Mouse (Mus musculus): ENCODE measurements at regions not wholly inside any gene's neighbourhood (a gene's known extent, or its start where the extent isn't known, plus 50 kb on each side); places are given as distances from the start of the nearest gene placed in this dataset.

GRCm38 (mm10) chr4:124053340-124054038, 135.7 kb upstream of the 4930535I16Rik start:
- intact Hi-C loops (cut with DNase I) = no loop called here
- DNase-seq (ENCODE audit: low spot score in 2 of 2) = no peak

- DNase-seq (ENCODE audit: low spot score in 2 of 2) = peak in 1 of 2 experiments; percentile 48
- intact Hi-C loops (cut with DNase I) = no loop called here
Measured at GRCm38 (mm10) chr4:124052387-124052786, 134.6 kb upstream of the 4930535I16Rik start.

GRCm38 (mm10) chr4:124048348-124048831, 130.6 kb upstream of the 4930535I16Rik start:
- intact Hi-C loops (cut with DNase I) = no loop called here
- no peak for DNase-seq (ENCODE audit: low spot score in 2 of 2)

- DNase-seq (ENCODE audit: low spot score in 2 of 2) = no peak
- intact Hi-C loops (cut with DNase I) = no loop called here
Measured at GRCm38 (mm10) chr4:124047898-124048297, 130.1 kb upstream of the 4930535I16Rik start.

GRCm38 (mm10) chr4:124036483-124036882, 118.7 kb upstream of the 4930535I16Rik start:
- DNase-seq (ENCODE audit: low spot score in 2 of 2) = no peak
- intact Hi-C loops (cut with DNase I) = no loop called here

- DNase-seq (ENCODE audit: low spot score in 2 of 2) = peak in 1 of 2 experiments; percentile 19
- intact Hi-C loops (cut with DNase I) = no loop called here
Measured at GRCm38 (mm10) chr4:124035657-124036061, 117.8 kb upstream of the 4930535I16Rik start.

- DNase-seq (ENCODE audit: low spot score in 2 of 2) = peak in 1 of 2 experiments; percentile 6
- intact Hi-C loops (cut with DNase I) = no loop called here
Measured at GRCm38 (mm10) chr4:124035192-124035591, 117.4 kb upstream of the 4930535I16Rik start.

- intact Hi-C loops (cut with DNase I) = no loop called here
- DNase-seq (ENCODE audit: low spot score in 2 of 2) = no peak
Measured at GRCm38 (mm10) chr4:124028061-124028460, 110.2 kb upstream of the 4930535I16Rik start.

GRCm38 (mm10) chr4:124016401-124016800, 98.6 kb upstream of the 4930535I16Rik start:
- DNase-seq (ENCODE audit: low spot score in 2 of 2) = no peak
- intact Hi-C loops (cut with DNase I) = no loop called here

- intact Hi-C loops (cut with DNase I) = no loop called here
- no peak for DNase-seq (ENCODE audit: low spot score in 2 of 2)
Measured at GRCm38 (mm10) chr4:124015323-124015722, 97.5 kb upstream of the 4930535I16Rik start.

GRCm38 (mm10) chr4:124012406-124012805, 94.6 kb upstream of the 4930535I16Rik start:
- no peak for DNase-seq (ENCODE audit: low spot score in 2 of 2)
- intact Hi-C loops (cut with DNase I) = no loop called here

GRCm38 (mm10) chr4:124008725-124009124, 90.9 kb upstream of the 4930535I16Rik start:
- intact Hi-C loops (cut with DNase I) = no loop called here
- DNase-seq (ENCODE audit: low spot score in 2 of 2) = no peak

- intact Hi-C loops (cut with DNase I) = no loop called here
- DNase-seq (ENCODE audit: low spot score in 2 of 2) = no peak
Measured at GRCm38 (mm10) chr4:124005626-124006315, 87.9 kb upstream of the 4930535I16Rik start.

- intact Hi-C loops (cut with DNase I) = no loop called here
- no peak for DNase-seq (ENCODE audit: low spot score in 2 of 2)
Measured at GRCm38 (mm10) chr4:124002760-124003159, 84.9 kb upstream of the 4930535I16Rik start.

- no peak for DNase-seq (ENCODE audit: low spot score in 2 of 2)
- intact Hi-C loops (cut with DNase I) = no loop called here
Measured at GRCm38 (mm10) chr4:124002105-124002504, 84.3 kb upstream of the 4930535I16Rik start.

GRCm38 (mm10) chr4:123995815-123996214, 78.0 kb upstream of the 4930535I16Rik start:
- no peak for DNase-seq (ENCODE audit: low spot score in 2 of 2)
- intact Hi-C loops (cut with DNase I) = no loop called here

- intact Hi-C loops (cut with DNase I) = no loop called here
- no peak for DNase-seq (ENCODE audit: low spot score in 2 of 2)
Measured at GRCm38 (mm10) chr4:123991223-123991622, 73.4 kb upstream of the 4930535I16Rik start.

GRCm38 (mm10) chr4:123990293-123991185, 72.7 kb upstream of the 4930535I16Rik start:
- intact Hi-C loops (cut with DNase I) = no loop called here
- peak; percentile 20 to 23 for DNase-seq (ENCODE audit: low spot score in 2 of 2)
